Mouse (Mus musculus) intestine, postnatal 0 days (tissue): ENCODE results near the gene Rai14. TPM values are rescaled to one million over a fixed set of nuclear protein-coding genes. Genes with fewer than 3 reads are reported as not detected.
A peak's percentile ranks its signal among the peaks of the same experiment; 100 is the strongest.

Source experiments
- ATAC-seq: fragments of 200-750 bp; cut with Nextera tagmentation; 2 replicates; pipeline ENCODE4 v1.8.0; 2017; ENCODE audit warnings: mild to moderate bottlenecking, moderate TSS enrichment, moderate library complexity
- H3K27ac ChIP-seq: fragments of 300-500 bp; sonication (generic); 2 replicates; pipeline ENCODE4 v1.5.1; 2014; ENCODE audit warnings: mild to moderate bottlenecking, low read depth, low read length, moderate library complexity
- H3K27me3 ChIP-seq: fragments of 300-500 bp; sonication (generic); replicated peaks from 2 replicates; pipeline ENCODE4 v1.6.1; 2014; ENCODE audit warnings: low read length, mixed read lengths; ENCODE audit not compliant: control insufficient read depth, insufficient read depth
- H3K36me3 ChIP-seq: fragments of 300-500 bp; sonication (generic); 2 replicates; pipeline ENCODE4 v1.6.1; 2014; ENCODE audit warnings: mild to moderate bottlenecking, moderate library complexity; ENCODE audit not compliant: control insufficient read depth, insufficient read depth
- H3K4me1 ChIP-seq: fragments of 300-500 bp; sonication (generic); replicated peaks from 2 replicates; pipeline ENCODE4 v1.6.1; 2014; ENCODE audit warnings: antibody characterized with exemption, low read length, mixed read lengths; ENCODE audit not compliant: control insufficient read depth, insufficient read depth
- H3K4me2 ChIP-seq: fragments of 300-500 bp; sonication (generic); replicated peaks from 2 replicates; pipeline ENCODE4 v1.6.1; 2014; ENCODE audit warnings: low read depth, mild to moderate bottlenecking, moderate library complexity
- H3K4me3 ChIP-seq: fragments of 300-500 bp; sonication (generic); 2 replicates; pipeline ENCODE4 v1.5.1; 2014; ENCODE audit warnings: low read depth, low read length
- H3K9ac ChIP-seq: fragments of 300-500 bp; sonication (generic); 2 replicates; pipeline ENCODE4 v1.6.1; 2014; ENCODE audit warnings: mild to moderate bottlenecking, low read depth, low read length
- H3K9me3 ChIP-seq: fragments of 300-500 bp; sonication (generic); 2 replicates; pipeline ENCODE4 v1.6.1; 2016; ENCODE audit warnings: mixed run types; ENCODE audit not compliant: control insufficient read depth
- CTCF ChIP-seq: sonication (generic); IDR thresholded peaks from 2 replicates; pipeline ENCODE4 v1.5.1; 2016; ENCODE audit warnings: low read depth, mild to moderate bottlenecking, control low read depth, antibody characterized with exemption, moderate library complexity
- WGBS: fragments of 180-500 bp; shearing (Covaris S2); extraction: QIAGEN DNeasy Blood & Tissue Kit; methylation state at CpG from one replicate; pipeline ENCODE4 v1.1.7; 2014; 5-methylcytosine and 5-hydroxymethylcytosine counted together
- polyA plus RNA-seq: library from polyadenylated mRNA; unstranded; fragments of >200 nt; fragmentation: Nextera tagmentation; extraction: Ambion mirVana; gene quantifications from 2 replicates; pipeline ENCODE4 v1.2.1, GENCODE M21; 2015

Rai14 gene
- polyA plus RNA-seq, result 6.2 and 6.9 TPM in 2 replicates

- H3K4me2 ChIP-seq, result peak within 1 kb of the TSS; percentile 98
- H3K9me3 ChIP-seq, result 0 out of 2 replicates have a peak, but pooled peaks cover 4% of the 10 kb centered on the region
- no peaks in the 10 kb centered on the region for H3K36me3 ChIP-seq
- H3K4me3 ChIP-seq, result peak within 1 kb of the TSS; percentile 83
- ATAC-seq, result peak; percentile 88
- peak; percentile 32 for TF ChIP-seq CTCF
- H3K27ac ChIP-seq, result peak within 1 kb of the TSS; percentile 70
- H3K27me3 ChIP-seq, result no peaks in the 10 kb centered on the region
- peaks cover 10% of the 10 kb centered on the region for H3K4me1 ChIP-seq
- peak within 1 kb of the TSS; percentile 73 for H3K9ac ChIP-seq
- under 1% methylated on average over 64 of the region's 68 CpGs for WGBS
Observed at GRCm38 (mm10) chr15:10714409-10715138, at the start of gene Rai14. Rai14 (minus strand) TSS chr15:10714624.

DNA sequence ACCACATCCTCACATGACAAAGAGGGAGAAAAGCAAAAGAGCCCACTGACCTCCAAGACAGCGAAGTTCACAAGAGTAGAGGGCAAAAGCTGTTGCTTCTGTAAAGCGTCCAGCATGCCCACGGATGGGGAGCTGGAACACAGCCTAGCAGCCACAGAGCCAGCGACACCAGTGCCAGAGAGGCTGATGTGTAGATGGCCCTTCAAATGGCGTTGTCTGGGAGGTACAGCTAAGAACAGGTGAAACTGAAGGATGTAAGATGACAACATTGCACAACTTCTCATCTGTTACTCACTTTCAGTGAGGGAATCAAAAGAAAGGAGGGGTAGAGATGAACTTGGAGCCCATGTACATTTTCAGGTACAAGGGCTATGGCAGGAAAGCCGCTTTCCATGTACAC lies 47.0 kb upstream of the Rai14 start:
- H3K27ac ChIP-seq, result no peak overlapping the region
- H3K4me2 ChIP-seq, result no peak overlapping the region
- no peaks in the 10 kb centered on the region for H3K9me3 ChIP-seq
- no peak overlapping the region for H3K9ac ChIP-seq
- TF ChIP-seq CTCF, result no peak
- no peak overlapping the region for H3K4me3 ChIP-seq
- H3K36me3 ChIP-seq, result no peaks in the 10 kb centered on the region
- no peaks in the 10 kb centered on the region for H3K4me1 ChIP-seq
- no peak for ATAC-seq
- WGBS, result 87% methylated on average over 6 of the region's 6 CpGs
- no peaks in the 10 kb centered on the region for H3K27me3 ChIP-seq

- Histone ChIP-seq H3K9ac (no peak overlapping the region), H3K4me3 (no peak overlapping the region), H3K9me3 (no peaks in the 10 kb centered on the region), H3K4me2 (no peak overlapping the region), H3K27ac (no peak overlapping the region), H3K4me1 (no peaks in the 10 kb centered on the region), H3K27me3 (no peaks in the 10 kb centered on the region), H3K36me3 (no peaks in the 10 kb centered on the region)
- WGBS, result 83% methylated on average over 12 of the region's 12 CpGs
- no peak for TF ChIP-seq CTCF
- ATAC-seq, result no peak
Observed at GRCm38 (mm10) chr15:10760006-10760405, 45.6 kb upstream of the Rai14 start.

- TF ChIP-seq CTCF, result no peak
- 91% methylated on average over 4 of the region's 4 CpGs for WGBS
- Histone ChIP-seq H3K9ac (no peak overlapping the region), H3K27ac (no peak overlapping the region), H3K4me1 (no peaks in the 10 kb centered on the region), H3K9me3 (no peaks in the 10 kb centered on the region), H3K4me3 (no peak overlapping the region), H3K4me2 (no peak overlapping the region), H3K27me3 (no peaks in the 10 kb centered on the region), H3K36me3 (no peaks in the 10 kb centered on the region)
- ATAC-seq, result no peak
Observed at GRCm38 (mm10) chr15:10759440-10759839, 45.0 kb upstream of the Rai14 start.

DNA sequence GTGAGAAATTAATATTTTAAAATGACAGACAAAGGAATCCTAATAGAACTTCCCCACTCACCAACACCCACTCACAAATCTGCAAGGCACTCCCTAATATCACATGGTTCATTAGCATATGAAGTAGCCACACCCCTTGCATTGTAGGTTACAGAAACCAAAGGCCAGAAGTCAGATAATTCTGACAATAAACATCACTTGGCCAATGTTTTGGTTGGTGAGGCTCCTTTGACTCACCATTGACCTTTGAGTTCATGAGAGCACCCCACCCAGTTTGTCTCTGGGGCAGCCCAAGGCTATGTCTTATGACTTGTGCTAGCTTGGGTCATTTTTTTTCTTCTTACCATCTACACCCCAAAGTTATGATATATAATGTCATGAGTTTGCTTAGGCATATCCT lies 44.4 kb upstream of the Rai14 start:
- no peaks in the 10 kb centered on the region for H3K36me3 ChIP-seq
- H3K9me3 ChIP-seq, result no peaks in the 10 kb centered on the region
- no peak overlapping the region for H3K4me2 ChIP-seq
- ATAC-seq, result peak; percentile 90
- H3K4me3 ChIP-seq, result no peak overlapping the region
- no peak for TF ChIP-seq CTCF
- no peaks in the 10 kb centered on the region for H3K27me3 ChIP-seq
- H3K9ac ChIP-seq, result no peak overlapping the region
- H3K4me1 ChIP-seq, result no peaks in the 10 kb centered on the region
- no peak overlapping the region for H3K27ac ChIP-seq

DNA sequence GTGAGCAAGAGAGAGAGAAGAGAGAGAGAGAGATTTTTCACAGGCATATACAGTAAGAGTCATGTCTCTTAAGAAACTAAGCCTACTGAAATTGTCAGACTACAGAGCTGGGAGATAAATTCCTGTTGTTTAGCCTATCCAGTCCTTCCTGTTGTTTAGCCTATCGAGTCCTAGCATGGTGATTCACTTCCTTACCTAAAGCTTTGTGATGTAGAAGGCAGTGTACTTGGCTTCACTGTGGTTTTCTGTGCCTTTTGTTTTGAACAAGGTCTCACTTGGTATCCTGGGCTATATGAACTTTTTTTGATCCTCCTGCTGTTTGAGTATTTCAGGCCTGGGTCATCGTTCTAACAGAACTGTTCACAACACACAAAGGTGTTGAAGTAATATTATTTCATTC lies 36.7 kb upstream of the Rai14 start:
- Histone ChIP-seq H3K36me3 (no peaks in the 10 kb centered on the region), H3K4me2 (no peak overlapping the region), H3K27ac (no peak overlapping the region), H3K4me1 (no peaks in the 10 kb centered on the region), H3K27me3 (no peaks in the 10 kb centered on the region), H3K9me3 (no peaks in the 10 kb centered on the region), H3K4me3 (no peak overlapping the region), H3K9ac (no peak overlapping the region)
- no peak for ATAC-seq
- WGBS, result 66% methylated on average over 2 of the region's 2 CpGs
- TF ChIP-seq CTCF, result no peak
